Mouse (Mus musculus): ENCODE measurements around the gene Taf9. TPM values are rescaled to one million over a fixed set of nuclear protein-coding genes. Genes with fewer than 3 reads are reported as not detected.

Gene Taf9
- polyA plus RNA-seq, 1 experiment from 2014 or later: 28.3 TPM

DNA sequence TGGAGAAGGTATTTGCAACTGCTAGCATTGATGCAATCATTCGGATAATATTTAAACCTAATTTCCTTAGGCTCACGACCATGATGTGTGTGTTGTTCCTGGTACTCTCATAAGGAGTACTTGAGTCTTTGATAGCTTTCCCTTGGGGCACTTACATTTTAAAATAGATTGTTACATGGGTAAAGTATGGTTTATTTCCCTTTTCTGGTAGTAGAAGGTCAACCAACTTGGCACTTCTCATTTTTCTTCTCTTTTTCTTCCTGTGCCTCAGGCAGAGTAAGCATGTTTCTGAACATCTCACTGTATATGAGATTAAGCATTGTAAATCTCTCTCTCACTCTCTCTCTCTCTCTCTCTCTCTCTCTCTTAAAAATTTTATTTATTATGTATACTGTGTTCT is 31.5 kb downstream of the Taf9 start:
- no peak overlapping the region for H3K4me3 ChIP-seq (ENCODE audit: low read depth, low read length)
- H3K4me1 ChIP-seq (ENCODE audit: control insufficient read depth, insufficient read depth, low read length): no peaks in the 10 kb centered on the region
- no peak overlapping the region for H3K9ac ChIP-seq (ENCODE audit: low read length)
- no peaks in the 10 kb centered on the region for H3K27me3 ChIP-seq (ENCODE audit: control insufficient read depth, insufficient read depth, low read length)
- H3K36me3 ChIP-seq (ENCODE audit: control insufficient read depth, insufficient read depth, low read length): no peaks in the 10 kb centered on the region
- no peak for ATAC-seq (ENCODE audit: insufficient number of reproducible peaks, low FRiP score, low TSS enrichment, low read depth)
- H3K4me2 ChIP-seq (ENCODE audit: low read depth, severe bottlenecking): no peak overlapping the region
- DNase-seq (ENCODE audit: low spot score): no peak
- no peak overlapping the region for H3K27ac ChIP-seq (replicated peaks; ENCODE audit: low read depth, low read length)
- 86% methylated on average over 2 of the region's 2 CpGs for WGBS
- no peaks in the 10 kb centered on the region for H3K9me3 ChIP-seq (ENCODE audit: control insufficient read depth, low read length)

- H3K4me1 ChIP-seq (ENCODE audit: control insufficient read depth, insufficient read depth, low read length): no peaks in the 10 kb centered on the region
- H3K4me2 ChIP-seq (ENCODE audit: low read depth, severe bottlenecking): no peak overlapping the region
- ATAC-seq (ENCODE audit: insufficient number of reproducible peaks, low FRiP score, low TSS enrichment, low read depth) (no peak), DNase-seq (ENCODE audit: low spot score) (no peak)
- 62% methylated on average over 2 of the region's 2 CpGs for WGBS
- no peak overlapping the region for H3K4me3 ChIP-seq (ENCODE audit: low read depth, low read length)
- no peak overlapping the region for H3K27ac ChIP-seq (replicated peaks; ENCODE audit: low read depth, low read length)
- H3K9ac ChIP-seq (ENCODE audit: low read length): no peak overlapping the region
- no peaks in the 10 kb centered on the region for H3K36me3 ChIP-seq (ENCODE audit: control insufficient read depth, insufficient read depth, low read length)
- no peaks in the 10 kb centered on the region for H3K9me3 ChIP-seq (ENCODE audit: control insufficient read depth, low read length)
- no peaks in the 10 kb centered on the region for H3K27me3 ChIP-seq (ENCODE audit: control insufficient read depth, insufficient read depth, low read length)
Measured at GRCm38 (mm10) chr13:100684355-100684754, 33.0 kb downstream of the Taf9 start.

DNA sequence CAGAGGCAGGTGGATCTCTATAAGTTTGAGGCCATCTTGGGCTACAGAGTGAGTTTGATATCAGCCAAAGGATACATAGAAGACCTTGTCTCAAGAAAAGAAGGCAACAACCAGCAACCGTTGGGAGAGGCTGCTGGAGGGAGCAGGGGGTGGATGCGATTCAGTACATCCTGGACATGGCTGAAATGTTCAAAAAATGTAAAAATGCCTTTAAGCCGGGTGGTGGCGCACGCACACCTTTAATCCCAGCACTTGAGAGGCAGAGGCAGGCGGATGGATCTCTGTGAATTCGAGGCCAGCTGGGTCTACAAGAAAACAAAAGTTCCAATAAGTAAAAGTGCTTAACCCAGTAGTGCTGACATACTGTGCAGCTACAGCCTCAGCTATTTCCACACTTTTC is 36.1 kb downstream of the Taf9 start:
- Histone ChIP-seq H3K27me3 (ENCODE audit: control insufficient read depth, insufficient read depth, low read length) (no peaks in the 10 kb centered on the region), H3K9me3 (ENCODE audit: control insufficient read depth, low read length) (no peaks in the 10 kb centered on the region), H3K4me1 (ENCODE audit: control insufficient read depth, insufficient read depth, low read length) (no peaks in the 10 kb centered on the region), H3K4me3 (ENCODE audit: low read depth, low read length) (no peak overlapping the region), H3K27ac (replicated peaks; ENCODE audit: low read depth, low read length) (no peak overlapping the region), H3K9ac (ENCODE audit: low read length) (no peak overlapping the region), H3K4me2 (ENCODE audit: low read depth, severe bottlenecking) (no peak overlapping the region), H3K36me3 (ENCODE audit: control insufficient read depth, insufficient read depth, low read length) (no peaks in the 10 kb centered on the region)
- ATAC-seq (ENCODE audit: insufficient number of reproducible peaks, low FRiP score, low TSS enrichment, low read depth) (no peak), DNase-seq (ENCODE audit: low spot score) (no peak)
- 62% methylated on average over 7 of the region's 7 CpGs for WGBS

GRCm38 (mm10) chr13:100697541-100697940 is 46.2 kb downstream of the Taf9 start:
- Histone ChIP-seq H3K9me3 (ENCODE audit: control insufficient read depth, low read length) (no peaks in the 10 kb centered on the region), H3K27ac (replicated peaks; ENCODE audit: low read depth, low read length) (no peak overlapping the region), H3K36me3 (ENCODE audit: control insufficient read depth, insufficient read depth, low read length) (peaks cover 8% of the 10 kb centered on the region; the same call in 1 of the 2 replicates), H3K4me1 (ENCODE audit: control insufficient read depth, insufficient read depth, low read length) (no peaks in the 10 kb centered on the region), H3K4me2 (ENCODE audit: low read depth, severe bottlenecking) (no peak overlapping the region), H3K27me3 (ENCODE audit: control insufficient read depth, insufficient read depth, low read length) (no peaks in the 10 kb centered on the region), H3K9ac (ENCODE audit: low read length) (no peak overlapping the region), H3K4me3 (ENCODE audit: low read depth, low read length) (no peak overlapping the region)
- 92% methylated on average over 3 of the region's 3 CpGs for WGBS
- no peak for ATAC-seq (ENCODE audit: insufficient number of reproducible peaks, low FRiP score, low TSS enrichment, low read depth)
- DNase-seq (ENCODE audit: low spot score): no peak

DNA sequence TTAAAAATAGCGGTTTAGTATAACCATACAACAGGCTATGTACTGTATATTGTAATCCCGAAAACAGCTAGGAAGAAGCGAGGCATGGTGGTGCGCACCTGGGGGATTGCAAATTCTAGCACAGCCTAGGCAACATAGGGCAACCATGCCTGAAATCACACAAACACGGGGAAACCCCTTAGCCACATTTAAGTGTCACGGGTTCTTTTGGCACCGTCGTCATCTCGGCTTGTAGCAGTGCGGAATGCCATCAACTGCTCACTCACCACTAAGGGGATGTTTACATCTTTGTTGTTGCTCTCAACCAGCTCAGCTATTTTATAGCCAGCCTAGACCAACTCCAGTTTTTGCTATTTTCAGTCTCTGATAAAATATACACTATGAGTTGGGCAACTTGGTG is 47.5 kb downstream of the Taf9 start:
- no peaks in the 10 kb centered on the region for H3K4me1 ChIP-seq (ENCODE audit: control insufficient read depth, insufficient read depth, low read length)
- ATAC-seq (ENCODE audit: insufficient number of reproducible peaks, low FRiP score, low TSS enrichment, low read depth): no peak
- 93% methylated on average over 10 of the region's 10 CpGs for WGBS
- no peak overlapping the region for H3K4me2 ChIP-seq (ENCODE audit: low read depth, severe bottlenecking)
- no peak overlapping the region for H3K4me3 ChIP-seq (ENCODE audit: low read depth, low read length)
- DNase-seq (ENCODE audit: low spot score): no peak
- peaks cover 15% of the 10 kb centered on the region; the same call in 1 of the 2 replicates for H3K36me3 ChIP-seq (ENCODE audit: control insufficient read depth, insufficient read depth, low read length)
- no peak overlapping the region for H3K27ac ChIP-seq (replicated peaks; ENCODE audit: low read depth, low read length)
- H3K9ac ChIP-seq (ENCODE audit: low read length): no peak overlapping the region
- no peaks in the 10 kb centered on the region for H3K9me3 ChIP-seq (ENCODE audit: control insufficient read depth, low read length)
- no peaks in the 10 kb centered on the region for H3K27me3 ChIP-seq (ENCODE audit: control insufficient read depth, insufficient read depth, low read length)

GRCm38 (mm10) chr13:100703468-100703867 is 52.1 kb downstream of the Taf9 start:
- no peaks in the 10 kb centered on the region for H3K4me1 ChIP-seq (ENCODE audit: control insufficient read depth, insufficient read depth, low read length)
- no peak overlapping the region for H3K9ac ChIP-seq (ENCODE audit: low read length)
- no peak overlapping the region for H3K4me2 ChIP-seq (ENCODE audit: low read depth, severe bottlenecking)
- H3K36me3 ChIP-seq (ENCODE audit: control insufficient read depth, insufficient read depth, low read length): peaks cover 32% of the 10 kb centered on the region
- H3K9me3 ChIP-seq (ENCODE audit: control insufficient read depth, low read length): no peaks in the 10 kb centered on the region
- H3K4me3 ChIP-seq (ENCODE audit: low read depth, low read length): no peak overlapping the region
- no peak for DNase-seq (ENCODE audit: low spot score)
- H3K27me3 ChIP-seq (ENCODE audit: control insufficient read depth, insufficient read depth, low read length): no peaks in the 10 kb centered on the region
- WGBS: 88% methylated on average over 2 of the region's 2 CpGs
- no peak for ATAC-seq (ENCODE audit: insufficient number of reproducible peaks, low FRiP score, low TSS enrichment, low read depth)
- no peak overlapping the region for H3K27ac ChIP-seq (replicated peaks; ENCODE audit: low read depth, low read length)

Other genes with a start within 250 kb of the Taf9 start
- not detected in 2 replicates for gene Naip1, start 198.7 kb upstream of the Taf9 start, polyA plus RNA-seq (2014; fragmentation: Nextera tagmentation; extraction: Ambion mirVana)
- 91.1 and 97.8 TPM in 2 replicates for gene Gtf2h2, start 159.0 kb upstream of the Taf9 start, polyA plus RNA-seq (2014; fragmentation: Nextera tagmentation; extraction: Ambion mirVana)
- 2.0 and 2.2 TPM in 2 replicates for gene Ocln, start 98.9 kb upstream of the Taf9 start, polyA plus RNA-seq (2014; fragmentation: Nextera tagmentation; extraction: Ambion mirVana)
- 2.9 and 3.2 TPM in 2 replicates for gene Marveld2, start 34.6 kb upstream of the Taf9 start, polyA plus RNA-seq (2014; fragmentation: Nextera tagmentation; extraction: Ambion mirVana)
- 341 and 345 TPM in 2 replicates for gene Ak6, start 600 bp upstream of the Taf9 start, polyA plus RNA-seq (2014; fragmentation: Nextera tagmentation; extraction: Ambion mirVana)
- 31.2 and 33.1 TPM in 2 replicates for gene Rad17, start 528 bp upstream of the Taf9 start, polyA plus RNA-seq (2014; fragmentation: Nextera tagmentation; extraction: Ambion mirVana)
- 4.6 and 5.2 TPM in 2 replicates for gene Ccdc125, start 18.1 kb downstream of the Taf9 start, polyA plus RNA-seq (2014; fragmentation: Nextera tagmentation; extraction: Ambion mirVana)
- 101 and 106 TPM in 2 replicates for gene Cdk7, start 79.4 kb downstream of the Taf9 start, polyA plus RNA-seq (2014; fragmentation: Nextera tagmentation; extraction: Ambion mirVana)
- 102 and 110 TPM in 2 replicates for gene Mrps36, start 93.1 kb downstream of the Taf9 start, polyA plus RNA-seq (2014; fragmentation: Nextera tagmentation; extraction: Ambion mirVana)
- gene Cenph, start 124.3 kb downstream of the Taf9 start, polyA plus RNA-seq (2014; fragmentation: Nextera tagmentation; extraction: Ambion mirVana): 60.6 and 72.2 TPM in 2 replicates
- 379 and 388 TPM in 2 replicates for gene Ccnb1, start 135.0 kb downstream of the Taf9 start, polyA plus RNA-seq (2014; fragmentation: Nextera tagmentation; extraction: Ambion mirVana)
- 51.9 and 52.7 TPM in 2 replicates for gene Slc30a5, start 181.8 kb downstream of the Taf9 start, polyA plus RNA-seq (2014; fragmentation: Nextera tagmentation; extraction: Ambion mirVana)